Mouse (Mus musculus): ENCODE data around the gene Suv39h1. TPM values are rescaled to one million over a fixed set of nuclear protein-coding genes. Genes with fewer than 3 reads are reported as not detected.
"Not testable (repeated sequence)": the region's sequence is repeated elsewhere in the genome, so short reads cannot be mapped to it uniquely, and the experiment has no call there.

The Suv39h1 gene
- polyA plus RNA-seq, 1 experiment from 2014 or later, result 32.5 TPM

GRCm38 (mm10) chrX:8069166-8069565 lies 5.4 kb downstream of the Suv39h1 start:
- TF ChIP-seq CTCF (IDR thresholded peaks at IDR 0.05; ENCODE audit: low read depth), result no peak
- Histone ChIP-seq H3K27me3 (ENCODE audit: insufficient read depth, low read length) (no peaks in the 10 kb centered on the region), H3K36me3 (ENCODE audit: insufficient read depth, low read length) (0 out of 2 replicates have a peak, but pooled peaks cover 5% of the 10 kb centered on the region), H3K4me2 (ENCODE audit: low read length) (no peak overlapping the region), H3K9ac (ENCODE audit: low read depth, low read length) (no peak overlapping the region), H3K9me3 (replicated peaks; ENCODE audit: low read length) (no peaks in the 10 kb centered on the region), H3K27ac (no peak overlapping the region), H3K4me3 (replicated peaks; ENCODE audit: low read depth, low read length) (no peak overlapping the region), H3K4me1 (replicated peaks; ENCODE audit: insufficient read depth, low read length) (no peaks in the 10 kb centered on the region)
- 96% methylated on average over 1 of the region's 1 CpGs for WGBS
- ATAC-seq (replicated peaks; ENCODE audit: low FRiP score, low read depth) (no peak), DNase-seq (ENCODE audit: low spot score) (no peak)

DNA sequence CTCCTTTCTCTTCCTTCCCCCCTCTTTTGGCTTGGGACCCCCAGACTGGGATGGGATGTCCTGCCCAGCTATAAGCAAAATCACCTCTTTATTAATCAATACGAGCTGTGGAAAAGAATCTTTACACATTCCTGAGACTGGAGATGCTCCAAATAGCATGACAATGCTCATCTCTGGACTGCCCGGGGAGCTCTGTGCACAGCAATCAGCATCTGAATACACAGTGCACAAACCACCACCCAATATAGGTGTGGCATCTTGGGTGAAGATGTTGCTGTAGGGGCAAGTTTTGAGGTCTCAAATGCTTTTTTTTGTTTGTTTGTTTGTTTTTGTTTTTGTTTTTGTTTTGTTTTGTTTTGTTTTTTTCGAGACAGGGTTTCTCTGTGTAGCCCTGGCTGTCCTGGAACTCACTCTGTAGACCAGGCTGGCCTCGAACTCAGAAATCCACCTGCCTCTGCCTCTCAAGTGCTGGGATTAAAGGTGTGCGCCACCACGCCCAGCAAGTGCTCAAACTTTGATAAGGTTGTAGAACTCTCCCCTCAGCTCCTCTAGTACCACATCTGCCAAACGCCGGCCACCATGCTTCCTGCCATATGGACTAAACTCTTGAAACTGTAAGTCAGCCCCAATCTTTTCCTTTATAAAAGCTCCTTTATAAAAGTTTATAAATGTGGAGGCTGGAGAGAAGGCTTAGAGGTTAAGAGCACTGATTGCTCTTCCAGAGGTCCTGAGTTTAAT lies 23.3 kb downstream of the Suv39h1 start:
- H3K27me3 ChIP-seq (ENCODE audit: insufficient read depth, low read length); H3K4me1 ChIP-seq (replicated peaks; ENCODE audit: insufficient read depth, low read length); H3K9me3 ChIP-seq (replicated peaks; ENCODE audit: low read length); H3K9ac ChIP-seq (ENCODE audit: low read depth, low read length); H3K36me3 ChIP-seq (ENCODE audit: insufficient read depth, low read length); ATAC-seq (replicated peaks; ENCODE audit: low FRiP score, low read depth); DNase-seq (ENCODE audit: low spot score); H3K4me2 ChIP-seq (ENCODE audit: low read length); H3K4me3 ChIP-seq (replicated peaks; ENCODE audit: low read depth, low read length); H3K27ac ChIP-seq: not testable (repeated sequence)
- WGBS, result 85% methylated on average over 7 of the region's 8 CpGs

- H3K36me3 ChIP-seq (ENCODE audit: insufficient read depth, low read length), result no peaks in the 10 kb centered on the region
These were observed 41.6 kb downstream of the Suv39h1 start for GRCm38 (mm10) chrX:8033009-8033408.

GRCm38 (mm10) chrX:8026811-8027210 lies 47.7 kb downstream of the Suv39h1 start:
- no peak for ATAC-seq (replicated peaks; ENCODE audit: low FRiP score, low read depth)
- no peak overlapping the region for H3K4me3 ChIP-seq (replicated peaks; ENCODE audit: low read depth, low read length)
- H3K27ac ChIP-seq, result no peak overlapping the region
- TF ChIP-seq CTCF (IDR thresholded peaks at IDR 0.05; ENCODE audit: low read depth), result no peak
- WGBS, result 75% methylated on average over 4 of the region's 4 CpGs
- no peaks in the 10 kb centered on the region for H3K27me3 ChIP-seq (ENCODE audit: insufficient read depth, low read length)
- H3K9ac ChIP-seq (ENCODE audit: low read depth, low read length), result no peak overlapping the region
- no peak for DNase-seq (ENCODE audit: low spot score)
- H3K36me3 ChIP-seq (ENCODE audit: insufficient read depth, low read length), result no peaks in the 10 kb centered on the region
- no peaks in the 10 kb centered on the region for H3K4me1 ChIP-seq (replicated peaks; ENCODE audit: insufficient read depth, low read length)
- no peak overlapping the region for H3K4me2 ChIP-seq (ENCODE audit: low read length)
- H3K9me3 ChIP-seq (replicated peaks; ENCODE audit: low read length), result no peaks in the 10 kb centered on the region

More at GRCm38 (mm10) chrX:8033009-8033408, 41.6 kb downstream of the Suv39h1 start:
- ATAC-seq (replicated peaks; ENCODE audit: low FRiP score, low read depth) (no peak), DNase-seq (ENCODE audit: low spot score) (no peak)
- peak; percentile 38 for TF ChIP-seq CTCF (IDR thresholded peaks at IDR 0.05; ENCODE audit: low read depth)
- H3K9me3 ChIP-seq (replicated peaks; ENCODE audit: low read length), result no peaks in the 10 kb centered on the region
- 64% methylated on average over 1 of the region's 1 CpGs for WGBS
- H3K27ac ChIP-seq, result no peak overlapping the region
- no peak overlapping the region for H3K9ac ChIP-seq (ENCODE audit: low read depth, low read length)
- no peak overlapping the region for H3K4me3 ChIP-seq (replicated peaks; ENCODE audit: low read depth, low read length)
- no peaks in the 10 kb centered on the region for H3K4me1 ChIP-seq (replicated peaks; ENCODE audit: insufficient read depth, low read length)
- H3K4me2 ChIP-seq (ENCODE audit: low read length), result no peak overlapping the region
- no peaks in the 10 kb centered on the region for H3K27me3 ChIP-seq (ENCODE audit: insufficient read depth, low read length)

DNA sequence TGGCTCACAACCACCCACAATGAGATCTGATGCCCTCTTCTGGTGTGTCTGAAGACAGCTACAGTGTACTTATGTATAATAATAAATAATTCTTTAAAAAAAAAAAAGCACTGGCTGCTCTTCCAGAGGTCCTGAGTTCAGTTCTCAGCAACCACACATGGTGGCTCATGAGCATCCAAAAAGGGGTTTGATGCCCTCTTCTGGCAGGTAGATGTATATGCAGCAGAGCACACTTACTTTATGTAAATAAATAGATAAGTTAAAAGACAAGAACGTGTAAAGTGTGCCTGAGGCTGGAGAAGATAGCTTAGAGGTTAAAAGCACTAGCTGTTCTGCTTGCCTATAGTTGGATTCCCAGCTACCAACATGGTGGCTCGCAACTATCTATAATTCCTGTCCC lies 49.8 kb downstream of the Suv39h1 start:
- H3K36me3 ChIP-seq (ENCODE audit: insufficient read depth, low read length), result no peaks in the 10 kb centered on the region
- no peaks in the 10 kb centered on the region for H3K4me1 ChIP-seq (replicated peaks; ENCODE audit: insufficient read depth, low read length)
- DNase-seq (ENCODE audit: low spot score) (no peak), ATAC-seq (replicated peaks; ENCODE audit: low FRiP score, low read depth) (no peak)
- H3K27ac ChIP-seq, result no peak overlapping the region
- no peak for TF ChIP-seq CTCF (IDR thresholded peaks at IDR 0.05; ENCODE audit: low read depth)
- H3K4me3 ChIP-seq (replicated peaks; ENCODE audit: low read depth, low read length), result no peak overlapping the region
- no peak overlapping the region for H3K4me2 ChIP-seq (ENCODE audit: low read length)
- no peaks in the 10 kb centered on the region for H3K9me3 ChIP-seq (replicated peaks; ENCODE audit: low read length)
- H3K27me3 ChIP-seq (ENCODE audit: insufficient read depth, low read length), result no peaks in the 10 kb centered on the region
- WGBS, result 75% methylated on average over 2 of the region's 2 CpGs
- no peak overlapping the region for H3K9ac ChIP-seq (ENCODE audit: low read depth, low read length)

DNA sequence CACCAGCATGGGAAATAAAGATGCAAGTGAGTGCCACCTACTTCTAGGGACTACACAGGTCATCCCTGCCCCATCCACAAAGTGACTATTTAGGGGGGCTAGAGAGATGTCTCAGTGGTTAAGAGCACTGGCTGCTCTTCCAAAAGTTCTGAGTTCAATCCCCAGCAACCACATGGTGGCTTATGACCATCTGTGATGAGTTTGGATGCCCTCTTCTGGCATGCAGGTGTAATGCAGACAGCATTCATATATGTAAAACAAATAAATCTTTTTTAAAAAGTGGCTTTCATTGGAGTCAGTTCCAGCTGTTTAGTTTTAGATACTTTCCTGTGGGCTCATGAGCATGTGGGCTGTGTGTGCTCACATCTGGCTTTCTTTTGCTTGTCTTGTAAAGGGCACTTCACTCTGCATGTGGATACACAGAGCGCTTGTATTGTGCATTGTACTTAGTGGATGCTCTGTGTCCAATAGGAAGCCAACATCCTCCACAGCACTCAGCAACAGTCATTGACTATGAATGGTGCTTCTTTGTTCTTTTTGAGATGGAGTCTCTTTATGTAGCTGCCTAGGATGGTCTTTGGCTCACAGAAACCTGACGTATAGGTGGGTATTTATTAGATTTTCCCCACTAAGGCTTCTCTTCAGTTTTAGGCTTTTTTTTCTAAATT lies 54.3 kb downstream of the Suv39h1 start:
- Histone ChIP-seq H3K36me3 (ENCODE audit: insufficient read depth, low read length) (no peaks in the 10 kb centered on the region), H3K4me2 (ENCODE audit: low read length) (no peak overlapping the region), H3K27me3 (ENCODE audit: insufficient read depth, low read length) (no peaks in the 10 kb centered on the region), H3K4me1 (replicated peaks; ENCODE audit: insufficient read depth, low read length) (no peaks in the 10 kb centered on the region), H3K9ac (ENCODE audit: low read depth, low read length) (no peak overlapping the region), H3K27ac (no peak overlapping the region), H3K4me3 (replicated peaks; ENCODE audit: low read depth, low read length) (no peak overlapping the region), H3K9me3 (replicated peaks; ENCODE audit: low read length) (no peaks in the 10 kb centered on the region)
- DNase-seq (ENCODE audit: low spot score), result no peak
- 92% methylated on average over 2 of the region's 2 CpGs for WGBS
- TF ChIP-seq CTCF (IDR thresholded peaks at IDR 0.05; ENCODE audit: low read depth), result peak; percentile 41; the same call in 1 of the 2 replicates
- no peak for ATAC-seq (replicated peaks; ENCODE audit: low FRiP score, low read depth)

Data from kidney, postnatal 0 days (tissue).